Mouse (Mus musculus): ENCODE measurements around the gene Eepd1.

DNA sequence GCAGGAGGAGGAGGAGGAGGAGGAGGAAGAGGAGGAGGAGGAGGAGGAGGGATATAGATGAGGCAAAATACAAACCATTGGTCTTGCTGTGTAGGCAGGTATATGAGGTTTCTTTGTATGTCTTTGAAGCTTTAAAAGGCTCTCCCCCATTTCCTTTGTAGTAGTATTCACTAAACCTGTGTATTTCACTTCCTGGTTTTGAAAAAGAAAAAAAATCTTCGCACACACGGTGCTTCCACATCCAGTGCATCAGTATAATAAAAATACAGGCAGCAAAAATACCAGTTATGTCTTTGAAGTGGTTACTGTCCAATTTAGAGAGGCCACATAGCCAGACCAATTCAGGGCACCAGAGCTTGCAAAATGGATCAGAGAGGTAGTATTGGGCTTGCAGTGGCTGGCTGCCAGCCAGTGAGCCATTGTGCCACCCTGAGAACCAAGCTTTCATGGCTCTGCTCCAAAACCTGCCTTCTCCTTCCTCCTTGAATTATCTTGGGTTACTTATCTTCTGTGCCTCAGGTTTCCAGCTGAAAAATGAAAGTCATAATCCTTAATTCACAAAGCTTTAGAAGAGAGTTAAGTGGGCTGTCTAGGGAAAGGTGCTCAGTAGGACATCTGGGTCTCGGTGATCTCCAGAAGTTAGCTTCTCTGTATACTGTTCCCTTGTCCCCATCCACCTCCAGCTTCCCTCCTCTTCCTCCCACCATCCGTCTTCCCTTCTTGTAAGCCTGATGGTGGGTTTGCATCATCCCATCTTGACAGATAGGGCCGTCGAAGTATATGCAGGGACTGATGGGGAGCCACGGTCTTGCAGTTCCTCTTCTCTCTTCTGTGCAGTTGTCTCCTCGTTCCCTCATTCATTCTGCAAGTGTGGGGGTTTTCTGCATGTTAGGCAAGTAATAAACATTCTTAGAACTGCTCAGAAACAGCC is 68.0 kb downstream of the Eepd1 start:
- TF ChIP-seq CTCF (IDR thresholded peaks at IDR 0.05; ENCODE audit: low read depth) (no peak), EP300 (optimal IDR thresholded peaks at IDR 0.05) (no peak)

All from stomach, postnatal 0 days (tissue).